Mouse (Mus musculus) liver, adult 2 months (tissue): Measurements from ENCODE around the gene Tmco3. TPM values are rescaled to one million over a fixed set of nuclear protein-coding genes. Genes with fewer than 3 reads are reported as not detected.

Source experiments
- DNase-seq: peaks from one replicate; pipeline ENCODE4 v3.0.0-alpha.2; 2011; ENCODE audit warnings: low read depth, low spot score; ENCODE audit errors: extremely low read depth
- H3K27ac ChIP-seq: fragments of 200-500 bp; replicated peaks from 2 replicates; pipeline ENCODE4 v1.5.1; 2012; ENCODE audit warnings: low read depth, mild to moderate bottlenecking, control low read depth, inconsistent platforms, low read length; ENCODE audit not compliant: insufficient read depth
- H3K27me3 ChIP-seq: fragments of 200-500 bp; 2 replicates; pipeline ENCODE4 v1.6.1; 2012; ENCODE audit warnings: mild to moderate bottlenecking, moderate library complexity, low read length, inconsistent platforms; ENCODE audit not compliant: control insufficient read depth, insufficient read depth
- H3K36me3 ChIP-seq: fragments of 200-500 bp; 2 replicates; pipeline ENCODE4 v1.6.1; 2012; ENCODE audit warnings: low read length, inconsistent platforms; ENCODE audit not compliant: control insufficient read depth, insufficient read depth
- H3K4me1 ChIP-seq: fragments of 200-500 bp; 2 replicates; pipeline ENCODE4 v1.6.1; 2011; ENCODE audit warnings: low read length; ENCODE audit not compliant: control insufficient read depth, insufficient read depth
- H3K4me3 ChIP-seq: fragments of 200-500 bp; 2 replicates; pipeline ENCODE4 v1.5.1; 2011; ENCODE audit warnings: low read depth, mild to moderate bottlenecking, control low read depth, low read length, moderate library complexity; ENCODE audit not compliant: insufficient read depth
- H3K79me2 ChIP-seq: fragments of 200-500 bp; 2 replicates; pipeline ENCODE4 v1.6.1; 2012; ENCODE audit warnings: inconsistent platforms, mild to moderate bottlenecking, low read length, moderate library complexity; ENCODE audit not compliant: control insufficient read depth, insufficient read depth
- H3K9ac ChIP-seq: fragments of 200-500 bp; 2 replicates; pipeline ENCODE4 v1.6.1; 2012; ENCODE audit warnings: low read depth, mild to moderate bottlenecking, control low read depth, inconsistent platforms, low read length
- CTCF ChIP-seq: fragments of 200-500 bp; IDR thresholded peaks from 2 replicates; pipeline ENCODE4 v1.5.1; 2011; ENCODE audit warnings: low read depth, low read length, control low read depth
- POLR2A ChIP-seq: fragments of 200-500 bp; IDR thresholded peaks from 2 replicates; pipeline ENCODE4 v1.6.1; 2011; ENCODE audit warnings: low read length, control low read depth; ENCODE audit not compliant: insufficient read depth; ENCODE audit errors: extremely low read depth
- whole genome bisulfite sequencing: fragments of 180-500 bp; shearing (Covaris S2); methylation state at CpG from one replicate; pipeline ENCODE4 v1.1.7; 2018; 5-methylcytosine and 5-hydroxymethylcytosine counted together
- polyA plus RNA-seq: library from polyadenylated mRNA; depleted of rRNA; stranded (reverse); fragments of >200 nt; gene quantifications from 2 replicates; pipeline ENCODE4 v1.2.3, GENCODE M21; 2012
- total RNA-seq: library from RNA; depleted of rRNA; stranded (reverse); fragments of >200 nt; gene quantifications from 2 replicates; pipeline ENCODE4 v1.2.3, GENCODE M21; 2014

Tmco3 gene
- total and polyA plus RNA-seq, 2 experiments = 5.1 to 9.0 TPM

- Histone ChIP-seq H3K4me3 (no peak overlapping the region), H3K36me3 (peaks cover 11% of the 10 kb centered on the region; the same call in 1 of the 2 replicates), H3K27me3 (no peaks in the 10 kb centered on the region), H3K9ac (no peak overlapping the region), H3K79me2 (no peaks in the 10 kb centered on the region), H3K27ac (no peak overlapping the region), H3K4me1 (no peaks in the 10 kb centered on the region)
- TF ChIP-seq CTCF (no peak), POLR2A (no peak)
- DNase-seq = no peak
- 97% methylated on average over 8 of the region's 8 CpGs for WGBS
These were observed 11.6 kb downstream of the Tmco3 start for GRCm38 (mm10) chr8:13299571-13299970.

DNA sequence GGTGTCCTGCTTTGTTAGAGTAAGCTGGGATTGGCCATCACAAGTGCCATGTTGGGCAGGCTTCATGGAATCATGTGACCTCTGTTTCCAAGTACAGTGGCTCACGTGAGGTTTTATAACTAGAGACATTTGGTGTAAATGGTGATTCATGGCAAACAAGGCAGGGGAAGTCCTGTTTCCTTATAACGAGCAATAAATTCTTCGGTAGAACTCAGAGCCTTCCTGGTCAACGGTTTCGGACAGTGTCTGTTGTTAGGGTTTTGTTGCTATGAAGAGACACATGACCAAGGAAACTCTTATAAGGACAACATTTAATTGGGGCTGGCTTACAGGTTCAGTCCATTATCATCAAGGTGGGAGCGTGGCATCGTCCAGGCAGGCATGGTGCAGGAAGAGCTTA lies 13.0 kb downstream of the Tmco3 start:
- TF ChIP-seq POLR2A (no peak), CTCF (no peak)
- Histone ChIP-seq H3K4me3 (no peak overlapping the region), H3K36me3 (peaks cover 3% of the 10 kb centered on the region; the same call in 1 of the 2 replicates), H3K27ac (no peak overlapping the region), H3K9ac (no peak overlapping the region), H3K4me1 (no peaks in the 10 kb centered on the region), H3K79me2 (no peaks in the 10 kb centered on the region), H3K27me3 (no peaks in the 10 kb centered on the region)
- no peak for DNase-seq
- 96% methylated on average over 7 of the region's 7 CpGs for WGBS

DNA sequence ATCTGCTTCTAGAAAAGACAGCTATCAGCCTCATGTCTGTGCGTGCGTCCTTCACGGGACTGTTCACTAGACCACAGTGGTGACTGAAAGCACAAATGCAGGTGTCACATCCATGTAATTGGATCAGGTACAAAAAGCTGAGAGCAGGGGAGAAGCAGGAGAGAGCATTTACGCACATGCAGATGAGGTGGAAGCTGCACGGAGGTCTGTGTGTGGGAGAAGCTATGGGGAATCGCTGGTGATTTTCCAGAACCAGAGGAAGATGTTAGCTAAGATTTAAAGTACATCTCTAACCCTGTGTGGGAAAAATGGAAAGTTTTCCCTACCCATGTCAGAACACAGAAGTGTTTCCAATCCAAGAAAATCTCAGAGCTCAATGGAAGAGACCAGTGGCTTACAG lies 17.5 kb downstream of the Tmco3 start:
- no peak for DNase-seq
- Histone ChIP-seq H3K79me2 (no peaks in the 10 kb centered on the region), H3K4me1 (no peaks in the 10 kb centered on the region), H3K27ac (no peak overlapping the region), H3K4me3 (no peak overlapping the region), H3K36me3 (no peaks in the 10 kb centered on the region; the same call in 1 of the 2 replicates), H3K27me3 (no peaks in the 10 kb centered on the region), H3K9ac (no peak overlapping the region)
- TF ChIP-seq POLR2A (no peak), CTCF (no peak)
- 95% methylated on average over 6 of the region's 6 CpGs for WGBS

DNA sequence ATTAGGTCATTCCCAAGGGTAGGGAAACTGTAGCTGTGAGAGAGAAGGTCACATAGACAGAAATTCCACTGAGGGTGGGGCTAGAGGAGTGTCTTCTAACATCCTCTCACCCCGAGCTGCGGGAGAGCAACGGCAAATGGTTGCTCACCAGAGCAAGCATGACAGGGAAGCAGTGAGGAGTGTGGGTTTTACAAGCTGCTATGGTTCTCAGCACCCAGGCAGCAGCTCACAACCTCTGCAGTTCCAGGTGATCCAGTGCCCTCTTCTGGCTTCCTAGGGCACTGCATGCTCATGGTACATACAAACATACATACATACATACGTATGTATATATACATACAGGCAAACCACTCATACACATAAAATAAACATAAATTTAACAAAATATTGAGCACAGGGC lies 17.9 kb downstream of the Tmco3 start:
- Histone ChIP-seq H3K4me3 (no peak overlapping the region), H3K36me3 (no peaks in the 10 kb centered on the region; the same call in 1 of the 2 replicates), H3K79me2 (no peaks in the 10 kb centered on the region), H3K4me1 (no peaks in the 10 kb centered on the region), H3K9ac (no peak overlapping the region), H3K27me3 (no peaks in the 10 kb centered on the region), H3K27ac (no peak overlapping the region)
- WGBS = 97% methylated on average over 4 of the region's 4 CpGs
- TF ChIP-seq CTCF (peak; percentile 4; the same call in 1 of the 2 replicates), POLR2A (no peak)
- no peak for DNase-seq

- Histone ChIP-seq H3K4me1 (no peaks in the 10 kb centered on the region), H3K4me3 (no peak overlapping the region), H3K36me3 (no peaks in the 10 kb centered on the region; the same call in 1 of the 2 replicates), H3K27ac (no peak overlapping the region), H3K27me3 (no peaks in the 10 kb centered on the region), H3K9ac (no peak overlapping the region), H3K79me2 (no peaks in the 10 kb centered on the region)
- no peak for DNase-seq
- 88% methylated on average over 7 of the region's 7 CpGs for WGBS
- no peak for TF ChIP-seq CTCF
- no peak for TF ChIP-seq POLR2A
These were observed 18.4 kb downstream of the Tmco3 start for GRCm38 (mm10) chr8:13306309-13306909.

DNA sequence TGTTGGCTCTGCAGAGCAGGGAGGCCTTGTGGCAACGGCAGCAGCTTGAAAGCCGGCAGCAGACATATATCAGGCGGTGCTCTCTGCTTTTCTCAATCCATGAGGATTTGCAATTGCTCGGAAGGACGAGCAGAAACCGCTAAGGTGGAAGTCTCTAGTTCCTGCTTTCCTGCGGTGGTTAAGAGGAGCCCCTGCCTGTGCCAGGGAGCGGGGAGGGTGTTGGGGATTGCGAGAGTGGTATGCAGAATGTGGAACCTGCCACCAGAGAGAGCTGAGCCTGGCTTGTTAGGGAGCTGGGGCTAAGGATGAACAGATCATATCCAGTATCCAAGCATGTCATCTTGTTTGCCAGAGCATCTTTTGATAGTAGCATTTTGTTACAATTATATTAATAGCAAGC lies 18.9 kb downstream of the Tmco3 start:
- no peak overlapping the region for H3K4me3 ChIP-seq
- 92% methylated on average over 9 of the region's 9 CpGs for WGBS
- no peak overlapping the region for H3K27ac ChIP-seq
- no peaks in the 10 kb centered on the region for H3K4me1 ChIP-seq
- no peaks in the 10 kb centered on the region for H3K79me2 ChIP-seq
- no peak for DNase-seq
- no peak for TF ChIP-seq POLR2A
- TF ChIP-seq CTCF = no peak
- no peaks in the 10 kb centered on the region for H3K27me3 ChIP-seq
- no peaks in the 10 kb centered on the region; the same call in 1 of the 2 replicates for H3K36me3 ChIP-seq
- H3K9ac ChIP-seq = no peak overlapping the region
